Mouse (Mus musculus): ENCODE measurements at regions not wholly inside any gene's neighbourhood (a gene's known extent, or its start where the extent isn't known, plus 50 kb on each side); places are given as distances from the start of the nearest gene placed in this dataset.

- WGBS: 54% methylated on average over 5 of the region's 5 CpGs
- no peaks in the 10 kb centered on the region for H3K4me1 ChIP-seq (ENCODE audit: control insufficient read depth, insufficient read depth, low read length)
- no peak overlapping the region for H3K4me3 ChIP-seq (ENCODE audit: insufficient read depth, low read depth, low read length)
- TF ChIP-seq CTCF (IDR thresholded peaks at IDR 0.05; ENCODE audit: insufficient read depth, low read depth, low read length) (no peak), POLR2A (IDR thresholded peaks at IDR 0.05; ENCODE audit: insufficient read depth, low read depth, low read length) (no peak)
- H3K27ac ChIP-seq (ENCODE audit: insufficient read depth, low read depth, low read length): no peak overlapping the region
These were observed 377.7 kb downstream of the Sox2 start for GRCm38 (mm10) chr3:35027898-35028297.

GRCm38 (mm10) chr3:35029924-35030323 is 379.7 kb downstream of the Sox2 start:
- WGBS: 93% methylated on average over 8 of the region's 8 CpGs
- TF ChIP-seq CTCF (IDR thresholded peaks at IDR 0.05; ENCODE audit: insufficient read depth, low read depth, low read length): no peak
- no peak for TF ChIP-seq POLR2A (IDR thresholded peaks at IDR 0.05; ENCODE audit: insufficient read depth, low read depth, low read length)
- Histone ChIP-seq H3K27ac (ENCODE audit: insufficient read depth, low read depth, low read length) (no peak overlapping the region), H3K4me1 (ENCODE audit: control insufficient read depth, insufficient read depth, low read length) (no peaks in the 10 kb centered on the region), H3K4me3 (ENCODE audit: insufficient read depth, low read depth, low read length) (no peak overlapping the region)

GRCm38 (mm10) chr3:35033587-35033986 is 383.4 kb downstream of the Sox2 start:
- TF ChIP-seq CTCF (IDR thresholded peaks at IDR 0.05; ENCODE audit: insufficient read depth, low read depth, low read length) (no peak), POLR2A (IDR thresholded peaks at IDR 0.05; ENCODE audit: insufficient read depth, low read depth, low read length) (no peak)
- WGBS: 81% methylated on average over 8 of the region's 8 CpGs
- Histone ChIP-seq H3K4me1 (ENCODE audit: control insufficient read depth, insufficient read depth, low read length) (no peaks in the 10 kb centered on the region), H3K27ac (ENCODE audit: insufficient read depth, low read depth, low read length) (no peak overlapping the region), H3K4me3 (ENCODE audit: insufficient read depth, low read depth, low read length) (no peak overlapping the region)

- Histone ChIP-seq H3K4me1 (ENCODE audit: control insufficient read depth, insufficient read depth, low read length) (no peaks in the 10 kb centered on the region), H3K27ac (ENCODE audit: insufficient read depth, low read depth, low read length) (no peak overlapping the region), H3K4me3 (ENCODE audit: insufficient read depth, low read depth, low read length) (no peak overlapping the region)
- TF ChIP-seq CTCF (IDR thresholded peaks at IDR 0.05; ENCODE audit: insufficient read depth, low read depth, low read length): no peak
- TF ChIP-seq POLR2A (IDR thresholded peaks at IDR 0.05; ENCODE audit: insufficient read depth, low read depth, low read length): no peak
- 92% methylated on average over 7 of the region's 7 CpGs for WGBS
These were observed 385.0 kb downstream of the Sox2 start for GRCm38 (mm10) chr3:35035234-35035633.

GRCm38 (mm10) chr3:35043705-35044104 is 393.5 kb downstream of the Sox2 start:
- TF ChIP-seq POLR2A (IDR thresholded peaks at IDR 0.05; ENCODE audit: insufficient read depth, low read depth, low read length) (no peak), CTCF (IDR thresholded peaks at IDR 0.05; ENCODE audit: insufficient read depth, low read depth, low read length) (no peak)
- Histone ChIP-seq H3K27ac (ENCODE audit: insufficient read depth, low read depth, low read length) (no peak overlapping the region), H3K4me1 (ENCODE audit: control insufficient read depth, insufficient read depth, low read length) (no peaks in the 10 kb centered on the region), H3K4me3 (ENCODE audit: insufficient read depth, low read depth, low read length) (no peak overlapping the region)
- 72% methylated on average over 2 of the region's 2 CpGs for WGBS

GRCm38 (mm10) chr3:35059438-35059837 is 409.2 kb downstream of the Sox2 start:
- WGBS: 76% methylated on average over 4 of the region's 4 CpGs
- Histone ChIP-seq H3K4me3 (ENCODE audit: insufficient read depth, low read depth, low read length) (no peak overlapping the region), H3K4me1 (ENCODE audit: control insufficient read depth, insufficient read depth, low read length) (peaks cover 2% of the 10 kb centered on the region; the same call in 1 of the 2 replicates), H3K27ac (ENCODE audit: insufficient read depth, low read depth, low read length) (no peak overlapping the region)
- TF ChIP-seq POLR2A (IDR thresholded peaks at IDR 0.05; ENCODE audit: insufficient read depth, low read depth, low read length) (no peak), CTCF (IDR thresholded peaks at IDR 0.05; ENCODE audit: insufficient read depth, low read depth, low read length) (no peak)

- WGBS: 37% methylated on average over 10 of the region's 10 CpGs
- TF ChIP-seq POLR2A (IDR thresholded peaks at IDR 0.05; ENCODE audit: insufficient read depth, low read depth, low read length) (no peak), CTCF (IDR thresholded peaks at IDR 0.05; ENCODE audit: insufficient read depth, low read depth, low read length) (no peak)
- Histone ChIP-seq H3K27ac (ENCODE audit: insufficient read depth, low read depth, low read length) (no peak overlapping the region), H3K4me1 (ENCODE audit: control insufficient read depth, insufficient read depth, low read length) (peaks cover 2% of the 10 kb centered on the region; the same call in 1 of the 2 replicates), H3K4me3 (ENCODE audit: insufficient read depth, low read depth, low read length) (no peak overlapping the region)
These were observed 409.8 kb downstream of the Sox2 start for GRCm38 (mm10) chr3:35060042-35060441.

- H3K4me3 ChIP-seq (ENCODE audit: insufficient read depth, low read depth, low read length): no peak overlapping the region
- TF ChIP-seq POLR2A (IDR thresholded peaks at IDR 0.05; ENCODE audit: insufficient read depth, low read depth, low read length) (no peak), CTCF (IDR thresholded peaks at IDR 0.05; ENCODE audit: insufficient read depth, low read depth, low read length) (no peak)
- 24% methylated on average over 9 of the region's 9 CpGs for WGBS
- peaks cover 3% of the 10 kb centered on the region; the same call in 1 of the 2 replicates for H3K4me1 ChIP-seq (ENCODE audit: control insufficient read depth, insufficient read depth, low read length)
- peak overlapping the region; percentile 56 for H3K27ac ChIP-seq (ENCODE audit: insufficient read depth, low read depth, low read length)
These were observed 416.6 kb downstream of the Sox2 start for GRCm38 (mm10) chr3:35066824-35067223.

GRCm38 (mm10) chr3:35068586-35068985 is 418.4 kb downstream of the Sox2 start:
- TF ChIP-seq CTCF (IDR thresholded peaks at IDR 0.05; ENCODE audit: insufficient read depth, low read depth, low read length) (no peak), POLR2A (IDR thresholded peaks at IDR 0.05; ENCODE audit: insufficient read depth, low read depth, low read length) (no peak)
- 97% methylated on average over 8 of the region's 8 CpGs for WGBS
- Histone ChIP-seq H3K4me1 (ENCODE audit: control insufficient read depth, insufficient read depth, low read length) (peaks cover 3% of the 10 kb centered on the region; the same call in 1 of the 2 replicates), H3K4me3 (ENCODE audit: insufficient read depth, low read depth, low read length) (no peak overlapping the region), H3K27ac (ENCODE audit: insufficient read depth, low read depth, low read length) (no peak overlapping the region)

- Histone ChIP-seq H3K27ac (ENCODE audit: insufficient read depth, low read depth, low read length) (no peak overlapping the region), H3K4me3 (ENCODE audit: insufficient read depth, low read depth, low read length) (no peak overlapping the region), H3K4me1 (ENCODE audit: control insufficient read depth, insufficient read depth, low read length) (peaks cover 3% of the 10 kb centered on the region; the same call in 1 of the 2 replicates)
- TF ChIP-seq POLR2A (IDR thresholded peaks at IDR 0.05; ENCODE audit: insufficient read depth, low read depth, low read length) (no peak), CTCF (IDR thresholded peaks at IDR 0.05; ENCODE audit: insufficient read depth, low read depth, low read length) (no peak)
- WGBS: 68% methylated on average over 2 of the region's 2 CpGs
These were observed 420.8 kb downstream of the Sox2 start for GRCm38 (mm10) chr3:35071046-35071445.
